Mouse (Mus musculus) megakaryocyte, adult 5-6 weeks (primary cell): ENCODE data around the gene Drp2. TPM values are rescaled to one million over a fixed set of nuclear protein-coding genes. Genes with fewer than 3 reads are reported as not detected.

Experiments
- total RNA-seq, 2 experiments: library from RNA; stranded (forward) in 1 of 2; stranded (reverse) in 1 of 2; fragments of 153-499, 151-499 nt in 1 of 2; fragments of 221-1000, 200-1000 nt in 1 of 2; gene quantifications; 2 replicates each; pipeline versions ENCODE4 v1.2.3 to v1.2.4; 2015 to 2017

Drp2 gene
- total RNA-seq, 2 experiments from 2014 or later, result 0.07 to 0.22 TPM

Other genes starting within 250 kb of the Drp2 start
- 1.2 and 1.4 TPM in 2 replicates for gene Xkrx, start 242.5 kb upstream of the Drp2 start, total RNA-seq (2015)
- gene Xkrx, start 242.5 kb upstream of the Drp2 start, total RNA-seq (2017), result 0.12 and 0.26 TPM in 2 replicates
- gene Arl13a, start 217.1 kb upstream of the Drp2 start, total RNA-seq (2015), result not detected in 2 replicates
- gene Arl13a, start 217.1 kb upstream of the Drp2 start, total RNA-seq (2017), result not detected in 2 replicates
- not detected in 2 replicates for gene Nox1, start 182.6 kb upstream of the Drp2 start, total RNA-seq (2015)
- gene Nox1, start 182.6 kb upstream of the Drp2 start, total RNA-seq (2017), result 0.18 TPM in 1 of 2 replicates, not detected in the other
- gene Trmt2b, start 127.6 kb upstream of the Drp2 start, total RNA-seq (2015), result 24.5 and 25.8 TPM in 2 replicates
- gene Trmt2b, start 127.6 kb upstream of the Drp2 start, total RNA-seq (2017), result 22.5 and 23.1 TPM in 2 replicates
- gene Tmem35a, start 109.3 kb upstream of the Drp2 start, total RNA-seq (2015), result not detected in 2 replicates
- not detected in 2 replicates for gene Tmem35a, start 109.3 kb upstream of the Drp2 start, total RNA-seq (2017)
- 22.4 and 28.4 TPM in 2 replicates for gene Cenpi, start 96.5 kb upstream of the Drp2 start, total RNA-seq (2015)
- gene Cenpi, start 96.5 kb upstream of the Drp2 start, total RNA-seq (2017), result 26.9 and 27.1 TPM in 2 replicates
- not detected in 2 replicates for gene Taf7l, start 71.9 kb downstream of the Drp2 start, total RNA-seq (2015)
- not detected in 2 replicates for gene Taf7l, start 71.9 kb downstream of the Drp2 start, total RNA-seq (2017)
- gene Timm8a1, start 137.3 kb downstream of the Drp2 start, total RNA-seq (2015), result 37.9 and 39.1 TPM in 2 replicates
- gene Timm8a1, start 137.3 kb downstream of the Drp2 start, total RNA-seq (2017), result 43.6 and 45.0 TPM in 2 replicates
- 54.9 and 56.9 TPM in 2 replicates for gene Btk, start 179.0 kb downstream of the Drp2 start, total RNA-seq (2015)
- gene Btk, start 179.0 kb downstream of the Drp2 start, total RNA-seq (2017), result 57.7 and 63.3 TPM in 2 replicates
- gene Rpl36a, start 181.1 kb downstream of the Drp2 start, total RNA-seq (2015), result 854 and 930 TPM in 2 replicates
- 3,467 and 4,087 TPM in 2 replicates for gene Rpl36a, start 181.1 kb downstream of the Drp2 start, total RNA-seq (2017)
- gene Gla, start 196.6 kb downstream of the Drp2 start, total RNA-seq (2015), result 11.5 and 11.6 TPM in 2 replicates
- gene Gla, start 196.6 kb downstream of the Drp2 start, total RNA-seq (2017), result 16.2 and 17.4 TPM in 2 replicates
- 63.0 and 67.6 TPM in 2 replicates for gene Hnrnph2, start 196.6 kb downstream of the Drp2 start, total RNA-seq (2015)
- gene Hnrnph2, start 196.6 kb downstream of the Drp2 start, total RNA-seq (2017), result 122 and 132 TPM in 2 replicates